Mouse (Mus musculus) G1E-ER4 (cell line): ENCODE data around the gene Robo1. TPM values are rescaled to one million over a fixed set of nuclear protein-coding genes. Genes with fewer than 3 reads are reported as not detected.

Experiments used
- GATA1 ChIP-seq: IDR thresholded peaks from one replicate; pipeline ENCODE4 v1.8.0; 2012; ENCODE audit warnings: low read length, inconsistent platforms
- polyA plus RNA-seq: library from polyadenylated mRNA; stranded (reverse); fragments of >175 nt; gene quantifications from 2 replicates; pipeline ENCODE4 v1.2.3, GENCODE M21; 2012

Gene Robo1
- polyA plus RNA-seq, 1 experiment = not detected

DNA sequence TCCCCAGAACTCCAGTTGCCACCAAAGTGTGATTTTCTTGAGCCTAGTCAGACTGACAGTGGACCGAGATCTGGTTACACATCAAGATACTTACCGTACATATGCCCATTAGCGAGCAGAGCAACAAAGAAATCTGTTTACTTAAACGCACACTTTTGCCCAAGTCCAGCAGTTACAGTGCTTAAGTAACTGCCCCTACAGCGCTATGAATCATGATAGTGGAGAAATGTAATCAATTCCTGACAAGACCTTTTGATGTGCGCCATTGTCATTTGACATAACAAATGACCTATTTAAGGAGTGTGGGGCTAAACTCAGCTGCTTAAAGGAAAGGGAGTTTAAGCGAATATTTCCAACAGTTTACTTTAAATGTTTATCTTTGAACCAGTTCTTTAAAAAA is 104.8 kb downstream of the Robo1 start:
- no peak for TF ChIP-seq GATA1

DNA sequence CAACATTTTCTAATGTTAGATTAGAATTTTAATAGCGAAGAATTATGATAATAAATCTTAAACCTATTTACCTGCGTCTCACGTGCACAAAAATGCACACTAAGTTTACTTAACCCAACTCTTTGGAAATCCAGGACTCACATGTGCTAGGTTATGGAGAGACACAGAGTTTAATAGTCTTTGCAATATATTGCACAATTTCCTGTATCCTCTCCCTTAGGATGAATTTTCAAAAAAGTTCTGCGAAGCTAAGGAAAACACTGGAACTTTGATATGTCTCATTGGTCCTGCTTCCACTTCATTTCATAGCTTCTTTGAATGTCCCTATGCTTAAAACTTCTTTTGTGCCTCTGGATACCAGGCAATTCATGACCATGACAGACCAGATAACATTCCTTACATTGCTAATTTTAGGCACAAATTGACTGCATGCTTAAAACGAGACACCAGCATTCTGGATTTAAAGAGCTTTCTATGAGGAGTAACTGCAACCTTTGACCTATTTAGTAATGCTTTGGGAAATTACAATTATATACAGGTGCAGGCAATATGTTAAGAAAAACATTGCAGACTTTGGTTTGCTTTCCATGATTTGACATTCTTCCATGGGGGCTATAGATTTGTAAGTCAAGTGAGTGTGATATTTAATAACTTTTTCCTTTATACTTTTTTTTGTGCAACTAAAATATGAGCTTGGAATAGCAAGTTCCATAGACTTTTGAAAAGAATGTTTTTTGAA is 111.4 kb downstream of the Robo1 start:
- TF ChIP-seq GATA1 = no peak

DNA sequence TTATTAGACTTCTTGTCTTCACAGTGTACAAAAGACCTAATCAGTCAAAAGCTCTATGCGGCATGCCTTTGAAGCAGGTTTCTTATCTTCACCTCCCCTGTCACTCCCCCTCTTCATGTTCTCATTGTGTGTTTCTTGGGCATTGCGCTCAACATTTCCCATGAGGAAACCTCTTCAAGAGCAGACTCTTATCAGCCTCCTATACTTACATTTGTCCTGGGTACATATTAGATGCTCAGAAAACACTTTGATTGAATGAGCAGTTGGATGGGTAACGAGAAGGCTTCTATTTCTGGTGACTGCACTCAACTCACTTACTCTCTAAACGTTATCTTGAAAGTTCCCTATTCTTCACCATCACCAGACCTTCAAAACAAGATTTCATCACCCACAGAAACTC is 114.3 kb downstream of the Robo1 start:
- no peak for TF ChIP-seq GATA1

DNA sequence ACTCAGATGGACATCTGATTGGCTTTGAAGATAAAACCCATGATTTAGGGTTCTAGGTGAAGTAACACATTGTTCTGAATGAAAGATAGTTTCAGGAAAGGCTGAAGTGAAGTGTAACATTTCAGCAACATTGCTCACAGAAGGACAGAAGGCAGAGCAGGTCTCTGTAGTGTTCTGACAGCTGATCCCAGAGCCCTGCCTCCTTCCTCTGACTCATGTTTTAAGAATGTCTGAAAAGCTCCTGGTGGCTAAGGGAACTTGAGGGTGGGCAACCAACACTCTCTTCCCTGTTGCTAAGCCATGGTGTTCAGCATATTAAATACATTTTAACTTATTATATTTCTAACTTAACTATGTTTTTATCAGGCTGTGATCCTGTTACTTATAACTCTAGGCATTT is 126.3 kb downstream of the Robo1 start:
- TF ChIP-seq GATA1 = no peak

DNA sequence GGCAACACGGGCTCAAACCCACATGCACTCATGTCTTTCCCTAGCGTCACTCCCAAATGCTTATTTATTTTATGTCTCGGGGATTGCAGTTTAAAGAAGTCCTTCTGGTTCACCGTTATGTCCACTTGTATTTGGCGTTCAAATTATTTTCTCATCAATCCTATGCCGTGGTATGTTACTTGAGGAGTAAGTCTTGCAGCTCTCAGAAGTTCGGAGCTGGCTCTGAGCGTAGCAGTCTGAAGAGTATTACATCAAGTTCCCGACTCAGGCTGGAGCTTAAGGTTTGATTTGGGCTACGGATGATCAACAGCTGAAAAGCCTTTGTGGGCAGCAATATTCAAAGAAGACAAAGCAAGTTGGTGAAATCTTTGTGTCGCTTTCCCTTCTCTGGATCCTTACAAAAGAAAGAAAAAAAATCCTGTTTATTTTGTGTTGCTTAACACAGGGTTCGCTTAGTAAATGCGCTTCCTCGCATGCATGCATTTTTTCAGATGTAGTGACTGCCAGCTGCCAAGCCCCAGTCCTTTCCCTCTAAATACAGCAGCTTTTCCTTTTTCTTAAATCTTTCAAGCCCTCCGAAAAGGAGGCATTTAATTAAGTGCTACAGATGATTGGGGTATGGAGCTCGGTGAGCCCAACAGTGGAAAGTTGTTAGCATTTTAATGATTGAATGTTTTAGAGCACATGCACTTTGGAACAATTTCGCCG is 136.5 kb downstream of the Robo1 start:
- TF ChIP-seq GATA1 = no peak

DNA sequence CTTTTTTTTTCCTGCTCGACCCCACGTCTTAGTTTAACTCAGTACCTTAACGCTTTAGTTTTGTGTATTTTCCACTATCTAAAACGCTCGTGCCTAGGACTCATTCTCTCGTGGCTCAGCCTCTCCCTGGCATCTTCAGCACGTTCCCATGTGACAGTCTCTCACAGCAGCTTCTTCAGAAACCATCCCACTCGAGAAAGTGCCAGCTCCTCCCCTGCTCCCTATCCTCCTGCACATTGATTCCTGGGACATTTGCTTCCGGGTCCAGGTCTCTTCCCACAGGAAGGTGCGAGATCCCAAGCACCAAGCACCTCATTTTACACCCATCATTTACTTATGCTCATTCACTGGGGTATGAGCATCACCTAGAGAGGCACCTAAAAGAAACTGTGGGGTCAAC is 150.0 kb downstream of the Robo1 start:
- no peak for TF ChIP-seq GATA1

DNA sequence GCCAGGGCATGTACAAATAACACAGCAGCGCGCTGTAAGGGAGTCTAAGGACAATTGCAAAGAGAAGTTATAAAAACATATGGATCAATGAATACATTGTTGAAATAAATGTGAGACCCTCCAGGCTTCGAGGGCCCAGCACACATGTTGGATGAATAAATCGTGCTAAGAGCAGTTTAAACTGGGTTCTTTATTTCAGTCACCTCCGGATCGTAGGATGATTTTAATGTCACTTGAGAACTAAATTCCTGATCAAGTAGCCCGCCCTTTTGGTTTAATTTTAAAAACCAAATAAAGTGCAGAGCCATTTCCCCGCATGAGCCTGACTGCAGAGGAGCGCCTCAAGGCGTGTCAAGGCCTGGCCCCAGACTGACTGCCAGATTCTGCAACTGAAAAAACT is 150.5 kb downstream of the Robo1 start:
- TF ChIP-seq GATA1 = no peak

DNA sequence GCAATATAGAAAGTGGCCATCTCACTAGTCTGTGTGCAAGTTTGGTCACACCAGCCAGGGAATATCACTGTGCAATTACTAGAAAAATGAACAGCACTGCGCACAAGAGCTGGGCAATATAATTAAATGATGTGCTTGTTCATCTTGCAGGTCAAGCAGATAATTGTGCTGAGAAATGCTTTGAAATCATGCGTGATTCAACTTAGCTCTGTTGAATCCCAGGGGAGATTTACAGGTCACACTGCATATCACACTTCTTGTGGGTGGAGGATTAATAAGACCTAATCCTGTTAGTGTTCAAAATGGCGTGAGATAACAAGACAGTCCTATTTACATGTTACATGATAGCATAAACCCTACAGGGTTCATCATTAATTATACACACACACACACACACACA is 157.6 kb downstream of the Robo1 start:
- no peak for TF ChIP-seq GATA1

DNA sequence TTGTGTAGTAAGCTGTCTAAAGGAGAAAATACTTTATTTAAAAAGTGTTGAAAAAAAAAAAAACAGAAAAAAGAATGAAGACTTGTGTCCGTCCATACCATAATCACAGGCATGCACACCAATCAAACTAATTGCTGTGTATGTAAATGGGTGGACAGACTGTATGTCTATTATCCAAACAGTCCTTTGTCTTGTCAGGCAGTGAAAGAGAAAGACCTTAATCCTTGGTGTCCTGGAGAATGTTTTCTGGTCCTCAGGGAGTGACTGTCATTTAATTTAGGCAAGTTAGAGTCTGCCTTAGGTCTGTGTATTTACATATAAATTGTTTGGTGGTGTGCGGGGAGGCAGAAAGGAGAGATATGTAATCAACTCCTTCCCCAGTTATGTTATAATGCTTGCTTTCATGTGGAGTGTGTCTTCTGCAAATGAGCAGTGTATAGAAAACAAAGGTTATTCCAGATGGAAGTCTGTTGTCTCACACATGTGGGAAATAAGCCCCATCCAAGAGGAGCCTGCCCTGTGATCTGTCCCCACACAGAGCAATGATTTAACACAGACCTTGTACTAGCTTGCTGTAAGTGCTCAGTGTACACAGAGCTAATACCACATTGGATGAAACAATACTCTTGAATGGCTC is 162.0 kb downstream of the Robo1 start:
- TF ChIP-seq GATA1 = no peak

DNA sequence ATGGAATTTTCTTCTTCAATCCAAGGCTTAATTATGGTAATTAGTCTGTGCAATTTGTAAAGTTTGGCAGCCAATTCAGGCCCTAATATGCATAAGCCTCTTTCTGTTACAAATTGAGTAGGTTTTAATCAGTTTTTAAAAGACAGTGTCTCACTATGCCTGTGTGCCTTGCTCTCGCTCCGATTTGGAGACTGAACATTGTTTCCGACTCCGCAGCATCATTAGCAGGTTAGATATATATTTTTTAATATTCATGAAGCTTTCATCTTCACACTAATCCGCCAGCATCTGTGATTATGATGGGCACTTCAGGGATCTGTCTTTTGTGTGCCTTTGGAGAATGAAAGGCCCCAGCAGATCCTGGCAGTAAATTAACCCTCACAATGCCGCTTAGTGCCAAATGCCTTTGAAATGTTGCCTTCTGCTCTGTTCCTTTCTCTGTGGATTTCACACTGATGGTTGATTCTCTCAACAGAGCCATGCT is 202.7 kb downstream of the Robo1 start:
- no peak for TF ChIP-seq GATA1

DNA sequence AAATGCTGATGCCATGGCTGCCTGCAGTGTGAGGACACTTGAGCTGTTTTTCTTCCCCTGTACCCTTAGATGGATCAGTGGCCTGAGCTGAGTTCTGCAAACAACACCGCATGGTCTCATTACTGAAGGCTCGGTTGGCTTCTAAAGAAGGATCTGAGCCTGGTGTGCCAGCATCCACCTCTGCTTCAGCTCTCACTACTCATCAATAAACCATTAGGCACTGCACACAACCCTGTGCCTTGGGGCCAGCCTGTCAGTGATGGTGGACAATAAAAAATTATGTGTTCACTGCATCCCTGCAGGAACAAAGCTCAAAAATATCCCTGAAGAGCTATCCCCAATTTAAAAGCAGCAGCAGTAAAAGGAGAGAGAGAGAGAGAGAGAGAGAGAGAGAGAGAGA is 223.2 kb downstream of the Robo1 start:
- TF ChIP-seq GATA1 = no peak

DNA sequence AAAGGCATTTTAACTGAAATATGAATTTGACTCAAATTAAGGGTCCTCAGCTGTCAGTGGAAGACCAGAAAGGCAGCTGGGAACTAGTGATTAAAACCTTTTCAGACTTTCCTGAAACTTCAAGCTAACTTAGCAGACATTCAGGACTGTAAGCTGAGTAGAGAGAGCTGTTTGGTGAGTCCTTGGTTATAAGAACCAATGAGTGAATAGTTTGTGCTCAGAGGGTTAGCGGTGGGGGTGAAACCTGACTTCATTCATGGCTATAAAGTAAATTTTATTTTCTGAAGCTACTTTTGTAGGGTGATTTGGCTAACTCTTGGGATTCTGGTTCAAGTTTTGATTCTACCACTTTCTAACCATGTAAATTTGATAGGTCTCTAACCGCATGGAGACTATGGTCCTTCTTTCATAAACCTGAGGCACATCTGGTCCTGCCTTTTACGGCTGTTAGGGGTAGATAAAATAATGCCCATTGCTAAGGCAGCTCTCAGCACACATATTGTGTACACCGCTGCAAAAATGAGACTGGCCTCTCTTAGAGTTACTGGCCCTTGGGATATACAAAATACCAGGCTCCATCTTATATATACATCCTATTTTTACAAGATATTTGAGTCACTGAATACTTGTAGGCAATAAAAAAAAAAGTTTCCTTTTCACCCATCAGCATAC is 225.9 kb downstream of the Robo1 start:
- TF ChIP-seq GATA1 = no peak

DNA sequence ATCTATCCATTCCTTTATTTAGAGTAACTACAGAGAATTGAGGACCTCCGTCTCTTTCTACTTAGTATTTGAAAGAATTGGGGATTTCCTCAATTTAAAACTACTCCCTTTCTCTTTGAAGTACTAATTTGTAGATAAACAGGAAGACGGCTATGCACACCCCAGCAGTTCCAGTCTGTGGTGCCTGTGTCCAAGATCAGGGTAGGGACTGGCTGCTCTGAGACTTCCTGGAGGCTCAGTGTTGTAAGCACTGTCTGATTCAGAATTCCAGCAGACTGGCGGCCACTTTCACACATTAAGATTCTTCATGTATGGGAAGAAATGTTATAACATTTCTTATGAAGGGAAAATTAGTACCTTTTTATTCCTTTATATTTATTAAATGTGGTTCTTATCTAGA is 230.1 kb downstream of the Robo1 start:
- no peak for TF ChIP-seq GATA1

DNA sequence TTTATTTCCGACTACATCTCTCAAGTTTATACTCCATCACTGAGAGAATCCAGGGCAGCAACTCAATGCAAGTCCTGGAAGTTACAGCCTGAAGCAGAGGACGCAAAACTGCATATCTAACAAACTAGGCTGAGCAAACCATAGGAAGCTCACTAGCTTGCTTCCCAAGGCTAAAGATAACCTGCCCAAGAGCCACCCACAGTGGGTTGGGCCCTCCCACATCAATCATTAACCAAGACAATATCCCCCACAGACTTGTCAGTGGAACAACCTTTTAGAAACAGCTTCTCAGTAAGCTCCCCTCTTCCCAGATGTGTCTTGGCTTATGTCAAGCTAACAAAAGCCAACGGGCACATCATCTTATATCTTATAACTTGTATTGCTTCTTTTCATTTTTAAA is 235.8 kb downstream of the Robo1 start:
- no peak for TF ChIP-seq GATA1

DNA sequence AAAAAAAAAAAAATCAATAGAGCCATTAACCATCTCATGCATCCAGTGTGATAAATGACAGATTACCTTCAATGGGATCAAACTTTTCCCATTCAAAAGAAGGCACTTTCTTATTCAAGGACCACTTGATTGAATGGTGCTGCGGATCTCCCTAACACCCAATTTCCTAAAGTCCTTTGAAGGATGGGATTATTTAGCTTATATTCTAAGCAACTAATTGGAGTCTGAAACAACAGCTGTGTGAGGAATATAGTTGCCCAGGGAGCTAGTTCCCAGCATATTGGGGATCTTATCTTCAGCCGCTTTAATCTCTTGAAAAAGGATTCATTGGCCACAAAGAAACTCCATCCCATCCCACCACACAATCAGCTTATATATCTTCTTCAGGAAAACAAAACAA is 236.8 kb downstream of the Robo1 start:
- no peak for TF ChIP-seq GATA1

DNA sequence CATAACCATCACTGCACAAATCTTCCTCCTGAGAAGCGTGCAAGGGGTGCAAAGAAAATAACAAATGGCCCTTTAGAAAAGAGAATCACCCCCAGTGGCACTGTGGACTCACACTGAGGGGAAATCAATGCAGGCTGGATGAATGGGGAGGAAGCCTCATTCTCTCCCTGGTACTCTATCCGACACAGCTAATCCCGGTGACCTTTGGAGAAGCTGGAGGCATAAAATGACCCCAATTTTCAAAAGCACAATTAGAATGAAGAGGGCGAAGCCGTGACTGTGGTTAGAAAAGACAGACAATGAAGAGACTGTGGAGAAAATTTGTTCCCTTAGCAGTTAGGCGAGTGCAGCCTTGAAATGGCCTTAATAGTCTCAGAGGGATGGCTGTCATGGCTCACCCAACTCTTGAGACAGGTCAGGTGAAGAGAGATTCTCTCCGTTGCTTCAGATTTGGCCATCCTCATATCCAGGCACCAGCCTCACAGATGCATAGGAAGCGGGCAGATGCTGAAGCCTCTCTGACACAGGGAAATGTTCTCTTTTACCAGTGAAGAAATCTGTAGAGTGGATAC is 243.7 kb downstream of the Robo1 start:
- no peak for TF ChIP-seq GATA1
